Mouse (Mus musculus): ENCODE measurements around the gene Disp3. TPM values are rescaled to one million over a fixed set of nuclear protein-coding genes. Genes with fewer than 3 reads are reported as not detected.

Gene Disp3
- polyA plus RNA-seq, 1 experiment from 2014 or later: 19.9 TPM

GRCm38 (mm10) chr4:148192707-148193245 is 95.0 kb downstream of the Disp3 start:
- Histone ChIP-seq H3K4me3 (ENCODE audit: low read depth, low read length) (no peak overlapping the region), H3K9ac (replicated peaks; ENCODE audit: low read depth, low read length) (no peak overlapping the region), H3K4me2 (ENCODE audit: low read depth, low read length) (no peak overlapping the region), H3K36me3 (ENCODE audit: control insufficient read depth, insufficient read depth, low read length) (no peaks in the 10 kb centered on the region), H3K27me3 (ENCODE audit: control insufficient read depth, insufficient read depth, low read length) (no peaks in the 10 kb centered on the region), H3K27ac (ENCODE audit: low read depth, low read length) (no peak overlapping the region), H3K9me3 (ENCODE audit: control insufficient read depth, low read length) (no peaks in the 10 kb centered on the region), H3K4me1 (ENCODE audit: control insufficient read depth, insufficient read depth, low read length) (no peaks in the 10 kb centered on the region)
- no peak; the same call in 1 of the 2 replicates for ATAC-seq (ENCODE audit: low read depth)
- 32% methylated on average over 11 of the region's 11 CpGs for WGBS

Other genes with a start within 250 kb of the Disp3 start
- gene Clcn6, start 249.1 kb downstream of the Disp3 start, polyA plus RNA-seq (2014; fragmentation: Nextera tagmentation; extraction: Ambion mirVana): 25.8 and 30.6 TPM in 2 replicates
- 16.5 and 20.3 TPM in 2 replicates for gene Mthfr, start 248.9 kb downstream of the Disp3 start, polyA plus RNA-seq (2014; fragmentation: Nextera tagmentation; extraction: Ambion mirVana)
- gene Agtrap, start 199.9 kb downstream of the Disp3 start, polyA plus RNA-seq (2014; fragmentation: Nextera tagmentation; extraction: Ambion mirVana): 2.6 and 5.5 TPM in 2 replicates
- gene Mad2l2, start 157.6 kb downstream of the Disp3 start, polyA plus RNA-seq (2014; fragmentation: Nextera tagmentation; extraction: Ambion mirVana): 114 and 127 TPM in 2 replicates
- gene Draxin, start 157.3 kb downstream of the Disp3 start, polyA plus RNA-seq (2014; fragmentation: Nextera tagmentation; extraction: Ambion mirVana): 13.2 and 13.8 TPM in 2 replicates
- gene Fbxo6, start 135.8 kb downstream of the Disp3 start, polyA plus RNA-seq (2014; fragmentation: Nextera tagmentation; extraction: Ambion mirVana): 18.0 and 19.7 TPM in 2 replicates
- 99.4 and 116 TPM in 2 replicates for gene Fbxo44, start 127.5 kb downstream of the Disp3 start, polyA plus RNA-seq (2014; fragmentation: Nextera tagmentation; extraction: Ambion mirVana)
- gene Fbxo2, start 127.3 kb downstream of the Disp3 start, polyA plus RNA-seq (2014; fragmentation: Nextera tagmentation; extraction: Ambion mirVana): 7.4 and 10.4 TPM in 2 replicates
- 13.3 and 13.4 TPM in 2 replicates for gene Ubiad1, start 156.8 kb upstream of the Disp3 start, polyA plus RNA-seq (2014; fragmentation: Nextera tagmentation; extraction: Ambion mirVana)
- 33.0 and 33.7 TPM in 2 replicates for gene Mtor, start 160.6 kb upstream of the Disp3 start, polyA plus RNA-seq (2014; fragmentation: Nextera tagmentation; extraction: Ambion mirVana)
- gene Angptl7, start 212.5 kb upstream of the Disp3 start, polyA plus RNA-seq (2014; fragmentation: Nextera tagmentation; extraction: Ambion mirVana): 0.24 and 0.44 TPM in 2 replicates

Data from neural tube, embryonic 14.5 days (tissue).